Mouse (Mus musculus) stomach, postnatal 0 days (tissue): ENCODE measurements around the gene Mypop. TPM values are rescaled to one million over a fixed set of nuclear protein-coding genes. Genes with fewer than 3 reads are reported as not detected.
A peak's percentile ranks its signal among the peaks of the same experiment; 100 is the strongest.

Source experiments
- ATAC-seq: fragments of 200-750 bp; cut with Nextera tagmentation; 2 replicates; pipeline ENCODE4 v1.8.0; 2017; ENCODE audit not compliant: low FRiP score, low TSS enrichment
- DNase-seq: peaks from one replicate; pipeline ENCODE4 v3.0.0-alpha.2; 2016; ENCODE audit warnings: low spot score
- H3K27ac ChIP-seq: fragments of 300-500 bp; sonication (generic); replicated peaks from 2 replicates; pipeline ENCODE4 v1.5.1; 2014; ENCODE audit warnings: mild to moderate bottlenecking, control low read depth
- H3K27me3 ChIP-seq: fragments of 300-500 bp; sonication (generic); 2 replicates; pipeline ENCODE4 v1.6.1; 2014; ENCODE audit warnings: low read length; ENCODE audit not compliant: control insufficient read depth, insufficient read depth
- H3K36me3 ChIP-seq: fragments of 300-500 bp; sonication (generic); 2 replicates; pipeline ENCODE4 v1.6.1; 2014; ENCODE audit warnings: low read length, mixed read lengths; ENCODE audit not compliant: control insufficient read depth, insufficient read depth
- H3K4me1 ChIP-seq: fragments of 300-500 bp; sonication (generic); replicated peaks from 2 replicates; pipeline ENCODE4 v1.6.1; 2014; ENCODE audit warnings: antibody characterized with exemption; ENCODE audit not compliant: control insufficient read depth, insufficient read depth
- H3K4me2 ChIP-seq: fragments of 300-500 bp; sonication (generic); replicated peaks from 2 replicates; pipeline ENCODE4 v1.6.1; 2014; ENCODE audit warnings: low read depth, mild to moderate bottlenecking, control low read depth, moderate library complexity
- H3K4me3 ChIP-seq: fragments of 300-500 bp; sonication (generic); 2 replicates; pipeline ENCODE4 v1.5.1; 2014; ENCODE audit warnings: low read depth, low read length, control low read depth
- H3K9ac ChIP-seq: fragments of 300-500 bp; sonication (generic); 2 replicates; pipeline ENCODE4 v1.6.1; 2014; ENCODE audit warnings: mild to moderate bottlenecking, low read length, control low read depth, mixed read lengths
- H3K9me3 ChIP-seq: fragments of 300-500 bp; sonication (generic); 2 replicates; pipeline ENCODE4 v1.6.1; 2016; ENCODE audit warnings: low read length; ENCODE audit not compliant: control insufficient read depth
- CTCF ChIP-seq: IDR thresholded peaks from 2 replicates; pipeline ENCODE4 v1.5.1; 2016; ENCODE audit warnings: antibody characterized with exemption, low read depth, mild to moderate bottlenecking, moderate library complexity
- EP300 ChIP-seq: optimal IDR thresholded peaks from 2 replicates; pipeline ENCODE3; 2016; ENCODE audit warnings: antibody characterized with exemption
- WGBS: fragments of 180-500 bp; shearing (Covaris S2); extraction: QIAGEN DNeasy Blood & Tissue Kit; methylation state at CpG from one replicate; pipeline ENCODE4 v1.1.7; 2014; 5-methylcytosine and 5-hydroxymethylcytosine counted together
- polyA plus RNA-seq: library from polyadenylated mRNA; unstranded; fragments of >200 nt; fragmentation: Nextera tagmentation; extraction: Ambion mirVana; gene quantifications from 2 replicates; pipeline ENCODE4 v1.2.1, GENCODE M21; 2015

The Mypop gene
- polyA plus RNA-seq, 1 experiment from 2014 or later, result 1.4 TPM

DNA sequence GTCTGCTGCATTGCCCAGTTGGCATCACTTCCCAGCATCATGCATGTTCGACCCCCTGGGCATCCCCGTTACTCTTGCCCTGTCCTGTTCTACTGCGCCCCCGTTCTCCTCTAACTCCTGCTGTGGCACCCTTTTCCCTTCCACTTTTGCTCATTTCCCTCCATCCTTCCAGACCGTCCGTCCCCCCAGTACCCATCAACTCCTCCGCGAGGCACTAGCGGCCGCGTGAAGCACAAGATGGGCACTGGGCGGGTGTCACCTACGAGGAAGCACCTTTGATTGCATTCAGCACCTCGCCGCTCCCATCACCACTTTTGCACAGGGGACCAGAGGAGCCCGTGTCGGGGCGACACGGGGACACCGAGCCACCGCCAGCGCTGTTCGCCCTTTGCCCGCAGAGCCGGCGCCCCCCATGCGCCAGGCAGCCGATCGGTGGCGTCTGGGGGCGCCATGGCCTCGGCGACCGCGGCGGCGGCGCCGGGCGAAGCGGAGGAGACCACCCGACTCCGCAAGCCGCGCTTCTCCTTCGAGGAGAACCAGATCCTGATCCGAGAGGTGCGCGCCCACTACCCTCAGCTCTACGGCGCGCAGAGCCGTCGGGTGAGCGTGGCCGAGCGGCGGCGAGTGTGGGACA is 732 bp downstream of the Mypop start:
- no peaks in the 10 kb centered on the region for H3K36me3 ChIP-seq
- H3K27ac ChIP-seq, result no peak overlapping the region
- H3K9me3 ChIP-seq, result no peaks in the 10 kb centered on the region
- TF ChIP-seq CTCF (no peak), EP300 (no peak)
- H3K4me3 ChIP-seq, result peak overlapping the region; percentile 46
- H3K4me2 ChIP-seq, result peak overlapping the region; percentile 77
- H3K9ac ChIP-seq, result peak overlapping the region; percentile 57
- ATAC-seq (no peak), DNase-seq (no peak)
- no peaks in the 10 kb centered on the region for H3K27me3 ChIP-seq
- WGBS, result under 1% methylated on average over 59 of the region's 59 CpGs
- peaks cover 4% of the 10 kb centered on the region for H3K4me1 ChIP-seq

DNA sequence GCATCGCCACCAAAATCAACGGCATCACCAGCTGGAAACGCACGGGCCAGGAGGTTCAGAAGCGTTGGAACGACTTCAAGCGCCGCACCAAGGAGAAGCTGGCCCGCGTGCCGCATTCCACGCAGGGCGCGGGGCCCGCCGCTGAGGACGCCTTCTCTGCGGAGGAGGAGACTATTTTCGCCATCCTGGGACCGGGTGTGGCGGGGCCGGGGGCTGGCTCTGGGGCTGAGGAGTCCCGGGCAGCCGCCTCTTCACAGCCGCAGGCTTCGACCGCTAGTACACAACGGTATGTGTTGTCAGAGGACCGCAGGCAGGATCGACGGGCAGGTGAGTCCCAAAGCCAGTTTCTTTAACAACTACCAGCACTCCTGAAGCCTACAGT is 1.2 kb downstream of the Mypop start:
- Histone ChIP-seq H3K9me3 (no peaks in the 10 kb centered on the region), H3K4me3 (peak overlapping the region; percentile 46), H3K27me3 (no peaks in the 10 kb centered on the region), H3K4me1 (peaks cover 4% of the 10 kb centered on the region), H3K27ac (no peak overlapping the region), H3K9ac (peak overlapping the region; percentile 57), H3K4me2 (peak overlapping the region; percentile 77), H3K36me3 (no peaks in the 10 kb centered on the region)
- no peak for ATAC-seq
- DNase-seq, result peak; percentile 25
- TF ChIP-seq EP300 (no peak), CTCF (no peak)
- 2% methylated on average over 31 of the region's 31 CpGs for WGBS

DNA sequence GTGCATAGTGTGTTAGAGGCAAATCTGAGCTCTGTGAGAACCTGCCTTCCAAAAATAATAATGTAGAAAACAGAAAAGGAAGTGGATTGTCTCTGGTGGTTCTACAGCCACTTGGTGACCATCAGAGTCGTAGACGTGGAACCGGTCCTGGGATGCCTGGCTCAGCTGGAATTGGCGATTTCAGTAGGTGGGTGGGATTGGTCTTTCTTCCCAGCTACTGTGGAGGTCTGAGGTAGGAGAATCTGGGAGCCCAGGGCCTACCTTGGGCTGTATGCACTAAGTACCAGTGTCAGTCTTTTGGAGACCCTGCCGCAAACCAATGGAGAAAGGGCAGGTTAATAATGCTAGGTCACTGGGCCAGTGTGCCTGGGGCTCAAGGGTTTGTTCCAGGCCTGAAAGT is 2.0 kb downstream of the Mypop start:
- ATAC-seq, result no peak
- no peak overlapping the region for H3K4me3 ChIP-seq
- H3K27me3 ChIP-seq, result no peaks in the 10 kb centered on the region
- H3K9ac ChIP-seq, result no peak overlapping the region
- peaks cover 4% of the 10 kb centered on the region for H3K4me1 ChIP-seq
- DNase-seq, result no peak
- no peaks in the 10 kb centered on the region for H3K9me3 ChIP-seq
- 88% methylated on average over 5 of the region's 5 CpGs for WGBS
- H3K4me2 ChIP-seq, result no peak overlapping the region
- no peak overlapping the region for H3K27ac ChIP-seq
- H3K36me3 ChIP-seq, result no peaks in the 10 kb centered on the region
- TF ChIP-seq EP300 (no peak), CTCF (no peak)

DNA sequence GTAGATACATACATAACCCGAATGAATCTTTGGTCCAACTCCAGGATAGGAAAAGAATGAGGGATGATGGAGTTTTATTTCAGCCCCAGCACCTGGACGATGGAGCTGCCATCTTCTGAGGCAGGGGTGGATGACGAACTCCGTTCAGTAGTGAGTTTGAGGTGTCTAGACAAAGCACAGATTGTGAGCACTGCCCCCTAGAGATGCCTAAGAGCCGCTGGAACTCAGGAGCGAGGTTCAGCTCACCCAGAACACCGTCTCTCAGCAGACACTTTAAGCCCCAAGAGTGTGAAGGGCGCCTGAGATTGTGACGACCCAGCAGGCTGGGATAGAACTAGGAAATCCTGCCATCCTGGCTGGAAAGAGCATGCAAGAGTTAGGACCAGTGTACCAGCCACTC is 7.8 kb downstream of the Mypop start:
- no peak overlapping the region for H3K9ac ChIP-seq
- ATAC-seq (no peak), DNase-seq (no peak)
- H3K36me3 ChIP-seq, result no peaks in the 10 kb centered on the region
- H3K27ac ChIP-seq, result no peak overlapping the region
- H3K4me2 ChIP-seq, result no peak overlapping the region
- TF ChIP-seq CTCF, result peak; percentile 46
- TF ChIP-seq EP300, result no peak
- 38% methylated on average over 9 of the region's 9 CpGs for WGBS
- H3K9me3 ChIP-seq, result no peaks in the 10 kb centered on the region
- H3K4me3 ChIP-seq, result no peak overlapping the region
- H3K27me3 ChIP-seq, result no peaks in the 10 kb centered on the region
- H3K4me1 ChIP-seq, result peaks cover 2% of the 10 kb centered on the region; the same call in 1 of the 2 replicates

DNA sequence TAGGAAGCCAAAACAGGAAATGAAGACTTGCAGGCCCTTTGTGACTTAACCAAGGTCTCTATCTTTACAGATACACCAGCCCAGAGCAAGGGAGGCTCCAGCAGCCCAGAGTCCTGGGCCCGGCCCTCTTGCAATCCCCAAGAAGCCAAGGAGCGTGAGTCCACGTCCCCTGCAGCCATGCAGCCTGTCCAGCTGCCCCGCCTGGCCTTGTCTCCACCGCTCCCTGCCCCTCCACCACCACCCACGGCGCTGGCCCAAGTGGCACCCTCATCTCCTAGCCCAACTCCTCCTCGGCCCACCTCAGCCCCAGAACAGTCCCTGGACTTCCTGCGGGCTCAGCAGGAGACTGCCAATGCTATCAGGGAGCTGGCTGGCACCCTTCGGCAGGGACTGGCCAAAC is 9.4 kb downstream of the Mypop start:
- 50% methylated on average over 10 of the region's 10 CpGs for WGBS
- TF ChIP-seq CTCF, result no peak
- no peak for TF ChIP-seq EP300
- 0 out of 2 replicates have a peak overlapping the region, but pooled peaks have one; percentile 13 for H3K27ac ChIP-seq
- H3K4me1 ChIP-seq, result peaks cover 8% of the 10 kb centered on the region
- peak overlapping the region; percentile 24 for H3K4me3 ChIP-seq
- ATAC-seq, result no peak
- no peaks in the 10 kb centered on the region for H3K27me3 ChIP-seq
- peak; percentile 32 for DNase-seq
- no peaks in the 10 kb centered on the region for H3K9me3 ChIP-seq
- no peaks in the 10 kb centered on the region for H3K36me3 ChIP-seq
- peak overlapping the region; percentile 45 for H3K4me2 ChIP-seq
- H3K9ac ChIP-seq, result peak overlapping the region; percentile 27; the same call in 1 of the 2 replicates

DNA sequence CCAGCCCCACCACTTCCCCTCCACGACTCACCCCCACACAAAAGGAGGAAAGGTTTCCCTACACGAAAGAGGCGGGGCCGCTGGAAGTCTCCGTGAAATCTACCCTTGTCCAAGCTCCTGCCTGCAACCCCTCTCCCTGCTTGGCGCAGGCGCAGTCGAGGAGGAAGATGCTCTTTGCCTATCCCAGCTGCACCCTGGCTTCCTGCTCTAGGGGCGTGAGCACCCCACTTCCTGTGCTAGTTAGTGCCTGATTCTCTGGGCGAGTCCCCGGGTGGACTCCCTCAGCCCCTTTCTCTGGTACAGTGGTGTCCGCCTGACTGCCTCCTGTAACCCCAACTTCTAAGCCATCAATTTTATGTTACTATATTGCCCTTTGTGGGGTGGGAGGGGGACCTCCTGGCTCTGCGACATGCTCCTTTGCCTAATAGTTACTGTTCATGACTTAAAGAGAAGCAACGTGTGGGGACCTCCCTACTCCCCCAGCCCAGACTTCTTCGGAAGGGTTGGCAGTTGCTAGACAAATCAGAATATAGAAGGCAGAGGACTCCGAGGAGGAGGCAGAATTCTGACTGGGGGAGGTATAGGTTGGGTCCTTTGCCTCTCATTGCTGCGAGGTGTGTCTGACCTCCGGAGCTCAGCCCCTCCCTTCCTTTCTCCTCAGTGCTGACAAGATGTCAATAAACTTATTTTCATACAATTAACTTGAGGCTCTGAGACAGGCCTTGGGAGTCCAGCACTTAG is 10.2 kb downstream of the Mypop start:
- Histone ChIP-seq H3K27me3 (no peaks in the 10 kb centered on the region), H3K36me3 (no peaks in the 10 kb centered on the region), H3K4me2 (peak overlapping the region; percentile 45), H3K4me1 (peaks cover 10% of the 10 kb centered on the region), H3K9ac (peak overlapping the region; percentile 27), H3K27ac (0 out of 2 replicates have a peak overlapping the region, but pooled peaks have one; percentile 31), H3K9me3 (no peaks in the 10 kb centered on the region), H3K4me3 (peak overlapping the region; percentile 24)
- WGBS, result 41% methylated on average over 18 of the region's 18 CpGs
- TF ChIP-seq CTCF, result no peak
- TF ChIP-seq EP300, result no peak
- ATAC-seq (no peak; the same call in 1 of the 2 replicates), DNase-seq (peak; percentile 47)
